Comparison of ENCODE assay signal across 20 mouse cellular contexts in the genomic region with DNA sequence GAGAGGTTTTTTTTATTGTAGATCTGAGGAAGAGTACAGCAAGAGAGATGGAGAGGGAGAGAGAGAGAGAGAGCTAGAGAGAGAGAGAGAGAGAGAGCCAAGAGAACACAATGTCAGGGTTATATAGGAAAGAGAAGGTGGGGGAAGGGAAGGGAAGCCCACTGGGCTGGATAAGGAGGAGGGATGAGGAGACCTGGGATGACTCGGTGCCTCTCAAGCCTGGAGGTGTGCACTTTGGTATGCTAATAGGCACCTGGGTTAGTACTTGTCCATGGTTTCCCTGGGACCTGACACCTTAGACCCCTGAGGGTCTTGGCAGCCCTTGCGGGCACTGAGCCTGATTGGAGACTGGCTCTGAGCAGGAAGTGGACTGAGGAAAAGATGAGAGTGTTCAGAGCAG. TPM values are rescaled to one million over a fixed set of nuclear protein-coding genes. Genes with fewer than 3 reads are reported as not detected.
DNase-seq lines count a peak whose midpoint lies in the region; ATAC-seq lines count a peak whose summit lies in the region.
"Had no signal": no experiment of that assay in that cellular context is flagged by ENCODE, and none has a peak within 500 bp of the region (broad histone marks: within the 10 kb centered on the region; RNA-seq: fewer than 3 reads in every experiment).

No protein-coding gene starts in this region.

- DNase-seq in liver, embryonic 13.5 days: no peak
- DNase-seq in liver, embryonic 11.5 days (ENCODE audit: low spot score): no peak
- DNase-seq in ES-CJ7 (ENCODE audit: low read depth, low spot score): peak; percentile 65
- no peak for DNase-seq in heart, adult 9 months (ENCODE audit: low spot score in 2 of 2)
- DNase-seq in heart, postnatal 36 days: no peak
- DNase-seq: adrenal gland, adult 8-10 months; adrenal gland, postnatal 36 days; cerebellum, adult 2 months; cerebellum, postnatal 10 days; gastrocnemius, postnatal 36 days; heart, adult 11 months; heart, postnatal 10 days had no signal

- no peaks in the 10 kb centered on the region for H3K9me3 ChIP-seq in liver, embryonic 13.5 days (replicated peaks)
- H3K9me3 ChIP-seq in liver, embryonic 11.5 days (ENCODE audit: control insufficient read depth, low read length): no peaks in the 10 kb centered on the region
- no peaks in the 10 kb centered on the region for H3K9me3 ChIP-seq in liver, embryonic 15.5 days (replicated peaks)
- H3K9me3 ChIP-seq: embryonic facial prominence, embryonic 10.5 days; forebrain, embryonic 15.5 days; hindbrain, embryonic 10.5 days; intestine, embryonic 15.5 days had no signal

- H3K4me3 ChIP-seq in liver, embryonic 13.5 days (replicated peaks): peak overlapping the region; percentile 27
- no peak overlapping the region for H3K4me3 ChIP-seq in liver, embryonic 11.5 days (ENCODE audit: low read depth, low read length)
- 0 out of 2 replicates have a peak overlapping the region, but pooled peaks have one; percentile 20 for H3K4me3 ChIP-seq in liver, embryonic 15.5 days (replicated peaks)
- H3K4me3 ChIP-seq: embryonic facial prominence, embryonic 10.5 days; forebrain, embryonic 15.5 days; hindbrain, embryonic 10.5 days; intestine, embryonic 15.5 days had no signal

- H3K4me2 ChIP-seq in liver, embryonic 13.5 days: peak overlapping the region; percentile 38
- no peak overlapping the region for H3K4me2 ChIP-seq in liver, embryonic 11.5 days
- H3K4me2 ChIP-seq in liver, embryonic 15.5 days: peak overlapping the region; percentile 46
- H3K4me2 ChIP-seq: forebrain, embryonic 15.5 days; hindbrain, embryonic 14.5 days; intestine, embryonic 15.5 days had no signal

- ATAC-seq in liver, embryonic 13.5 days (ENCODE audit: low read depth): no peak
- no peak for ATAC-seq in liver, embryonic 11.5 days (replicated peaks; ENCODE audit: low FRiP score)
- no peak for ATAC-seq in liver, embryonic 15.5 days (ENCODE audit: insufficient read depth)
- no peak for ATAC-seq in megakaryocyte progenitor cell, adult 5-6 weeks (replicated peaks; ENCODE audit: poor library complexity)
- ATAC-seq: forebrain, embryonic 15.5 days; intestine, embryonic 15.5 days had no signal

- H3K4me1 ChIP-seq in liver, embryonic 13.5 days (replicated peaks): peaks cover 71% of the 10 kb centered on the region
- H3K4me1 ChIP-seq in liver, embryonic 11.5 days (replicated peaks; ENCODE audit: control insufficient read depth, insufficient read depth, low read length): peaks cover 39% of the 10 kb centered on the region
- H3K4me1 ChIP-seq in liver, embryonic 15.5 days (replicated peaks): peaks cover 73% of the 10 kb centered on the region
- H3K4me1 ChIP-seq: forebrain, embryonic 15.5 days had no signal

- 0 out of 2 replicates have a peak, but pooled peaks cover 4% of the 10 kb centered on the region for H3K27me3 ChIP-seq in liver, embryonic 13.5 days
- no peaks in the 10 kb centered on the region for H3K27me3 ChIP-seq in liver, embryonic 11.5 days (replicated peaks; ENCODE audit: control insufficient read depth, insufficient read depth, low read length)
- H3K27me3 ChIP-seq in liver, embryonic 15.5 days: no peaks in the 10 kb centered on the region

- peak overlapping the region; percentile 47 for H3K9ac ChIP-seq in liver, embryonic 13.5 days
- H3K9ac ChIP-seq in liver, embryonic 11.5 days (ENCODE audit: low read depth, low read length): no peak overlapping the region
- H3K9ac ChIP-seq in liver, embryonic 15.5 days: peak overlapping the region; percentile 25; the same call in 1 of the 2 replicates
- H3K9ac ChIP-seq: forebrain, embryonic 15.5 days; hindbrain, embryonic 14.5 days; intestine, embryonic 15.5 days had no signal

- peak overlapping the region; percentile 76 for H3K27ac ChIP-seq in liver, embryonic 13.5 days
- H3K27ac ChIP-seq in liver, embryonic 11.5 days (ENCODE audit: low read depth, low read length): no peak overlapping the region; the same call in 1 of the 2 replicates
- H3K27ac ChIP-seq in liver, embryonic 15.5 days (replicated peaks): peak overlapping the region; percentile 83
- H3K27ac ChIP-seq: embryonic facial prominence, embryonic 10.5 days; forebrain, embryonic 15.5 days; hindbrain, embryonic 10.5 days; hindbrain, embryonic 14.5 days; intestine, embryonic 15.5 days had no signal

- H3K36me3 ChIP-seq in liver, embryonic 13.5 days: peaks cover 77% of the 10 kb centered on the region
- no peaks in the 10 kb centered on the region; the same call in 1 of the 2 replicates for H3K36me3 ChIP-seq in liver, embryonic 11.5 days (ENCODE audit: control insufficient read depth, insufficient read depth, low read length)
- H3K36me3 ChIP-seq in liver, embryonic 15.5 days (replicated peaks): peaks cover 81% of the 10 kb centered on the region
- H3K36me3 ChIP-seq: embryonic facial prominence, embryonic 10.5 days; forebrain, embryonic 15.5 days; hindbrain, embryonic 10.5 days; intestine, embryonic 15.5 days had no signal

- intact Hi-C loops in heart, postnatal 36 days (cut with DNase I): no loop called here

- 58% methylated on average over 2 of the region's 2 CpGs for WGBS in liver, embryonic 13.5 days (ENCODE audit: insufficient replicate concordance)
- WGBS in liver, embryonic 11.5 days: 40% methylated on average over 2 of the region's 2 CpGs
- WGBS in liver, embryonic 15.5 days (ENCODE audit: insufficient replicate concordance): 57% methylated on average over 2 of the region's 2 CpGs

RNA-seq across cellular contexts. Expression of a gene that starts 7.6 kb away (rescaled TPM):
- polyA plus RNA-seq in liver, embryonic 13.5 days (2015; fragmentation: Nextera tagmentation; extraction: Ambion mirVana): 545 and 561 TPM in 2 replicates
- polyA plus RNA-seq in liver, embryonic 11.5 days (2014; fragmentation: Nextera tagmentation; extraction: Ambion mirVana): 213 and 235 TPM in 2 replicates
- polyA plus RNA-seq in liver, embryonic 15.5 days (2015; fragmentation: Nextera tagmentation; extraction: Ambion mirVana): 587 and 603 TPM in 2 replicates
- total RNA-seq in megakaryocyte progenitor cell, adult 5-6 weeks (2015): 8.0 and 15.9 TPM in 2 replicates
- 15.3 and 29.2 TPM in 2 replicates for total RNA-seq in megakaryocyte progenitor cell, adult 5-6 weeks (2017)
- 1 to 10 TPM; 2.8 to 3.0 TPM for total RNA-seq in heart, postnatal 36 days (2021)
- total RNA-seq: gastrocnemius, adult 8-10 months; gastrocnemius, postnatal 36 days had no signal

RNA-seq across cellular contexts. Expression of a gene that starts 18.8 kb away (rescaled TPM):
- 19.0 and 23.3 TPM in 2 replicates for polyA plus RNA-seq in liver, embryonic 13.5 days (2015; fragmentation: Nextera tagmentation; extraction: Ambion mirVana)
- polyA plus RNA-seq in liver, embryonic 11.5 days (2014; fragmentation: Nextera tagmentation; extraction: Ambion mirVana): 26.3 and 28.3 TPM in 2 replicates
- 16.0 and 17.3 TPM in 2 replicates for polyA plus RNA-seq in liver, embryonic 15.5 days (2015; fragmentation: Nextera tagmentation; extraction: Ambion mirVana)
- total RNA-seq in megakaryocyte progenitor cell, adult 5-6 weeks (2015): 31.4 and 33.0 TPM in 2 replicates
- total RNA-seq in megakaryocyte progenitor cell, adult 5-6 weeks (2017): 34.2 and 38.5 TPM in 2 replicates
- total RNA-seq in heart, postnatal 36 days (2021): 10 to 100 TPM; 23.9 to 24.7 TPM

RNA-seq across cellular contexts. Expression of a gene that starts 42.9 kb away (rescaled TPM):
- 83.1 and 92.7 TPM in 2 replicates for polyA plus RNA-seq in liver, embryonic 13.5 days (2015; fragmentation: Nextera tagmentation; extraction: Ambion mirVana)
- polyA plus RNA-seq in liver, embryonic 11.5 days (2014; fragmentation: Nextera tagmentation; extraction: Ambion mirVana): 129 and 131 TPM in 2 replicates
- polyA plus RNA-seq in liver, embryonic 15.5 days (2015; fragmentation: Nextera tagmentation; extraction: Ambion mirVana): 70.6 and 79.4 TPM in 2 replicates
- total RNA-seq in megakaryocyte progenitor cell, adult 5-6 weeks (2015): 216 and 219 TPM in 2 replicates
- total RNA-seq in megakaryocyte progenitor cell, adult 5-6 weeks (2017): 248 and 276 TPM in 2 replicates
- total RNA-seq in heart, postnatal 36 days (2021): 10 to 100 TPM; 65.8 to 71.3 TPM

RNA-seq across cellular contexts. Expression of a gene that starts 51.4 kb away (rescaled TPM):
- polyA plus RNA-seq in liver, embryonic 13.5 days (2015; fragmentation: Nextera tagmentation; extraction: Ambion mirVana): 232 and 286 TPM in 2 replicates
- polyA plus RNA-seq in liver, embryonic 11.5 days (2014; fragmentation: Nextera tagmentation; extraction: Ambion mirVana): 360 and 390 TPM in 2 replicates
- 280 and 309 TPM in 2 replicates for polyA plus RNA-seq in liver, embryonic 15.5 days (2015; fragmentation: Nextera tagmentation; extraction: Ambion mirVana)
- total RNA-seq in megakaryocyte progenitor cell, adult 5-6 weeks (2015): 413 and 462 TPM in 2 replicates
- 119 and 154 TPM in 2 replicates for total RNA-seq in megakaryocyte progenitor cell, adult 5-6 weeks (2017)
- 100 to 1,000 TPM; 129 to 206 TPM for total RNA-seq in heart, postnatal 36 days (2021)

RNA-seq across cellular contexts. Expression of a gene that starts 58.7 kb away (rescaled TPM):
- 61.7 and 77.5 TPM in 2 replicates for polyA plus RNA-seq in liver, embryonic 13.5 days (2015; fragmentation: Nextera tagmentation; extraction: Ambion mirVana)
- 83.9 and 89.4 TPM in 2 replicates for polyA plus RNA-seq in liver, embryonic 11.5 days (2014; fragmentation: Nextera tagmentation; extraction: Ambion mirVana)
- polyA plus RNA-seq in liver, embryonic 15.5 days (2015; fragmentation: Nextera tagmentation; extraction: Ambion mirVana): 46.4 and 50.2 TPM in 2 replicates
- total RNA-seq in megakaryocyte progenitor cell, adult 5-6 weeks (2015): 50.4 and 58.9 TPM in 2 replicates
- total RNA-seq in megakaryocyte progenitor cell, adult 5-6 weeks (2017): 173 and 193 TPM in 2 replicates
- total RNA-seq in heart, postnatal 36 days (2021): 10 to 100 TPM; 56.1 to 65.6 TPM
